17 mouse cellular contexts compared by ENCODE assay signal in the genomic region with DNA sequence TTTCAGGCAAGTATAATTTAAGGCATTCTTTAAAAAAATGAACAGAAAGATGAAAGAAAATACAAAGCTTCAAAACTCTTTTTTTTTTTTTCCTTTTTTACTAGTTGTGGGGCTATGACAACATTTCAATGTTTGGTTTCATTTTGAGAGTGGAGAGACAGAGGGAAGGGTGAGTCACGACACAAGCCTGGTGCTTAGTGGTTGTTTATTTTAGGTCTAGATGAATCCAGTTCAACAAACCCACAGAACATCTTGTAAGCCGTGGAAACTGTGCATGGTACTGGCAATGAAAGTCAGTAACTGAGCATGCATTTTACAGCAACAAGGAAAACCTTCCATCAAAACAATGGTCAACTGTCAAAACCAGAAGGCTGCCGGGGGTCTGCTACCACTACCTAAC. TPM values are rescaled to one million over a fixed set of nuclear protein-coding genes. Genes with fewer than 3 reads are reported as not detected.
DNase-seq lines count a peak whose midpoint lies in the region; ATAC-seq and TF ChIP-seq lines count a peak whose summit lies in the region.
"Had no signal": no experiment of that assay in that cellular context is flagged by ENCODE, and none has a peak within 500 bp of the region (broad histone marks: within the 10 kb centered on the region; RNA-seq: fewer than 3 reads in every experiment).

No protein-coding gene starts in this region.

- no peak for TF ChIP-seq EP300 in stomach, postnatal 0 days (optimal IDR thresholded peaks at IDR 0.05)

- H3K27me3 ChIP-seq in stomach, postnatal 0 days (ENCODE audit: control insufficient read depth, insufficient read depth, low read length): no peaks in the 10 kb centered on the region
- H3K27me3 ChIP-seq in hindbrain, embryonic 11.5 days (ENCODE audit: control insufficient read depth, insufficient read depth, low read length): no peaks in the 10 kb centered on the region

- no peak overlapping the region for H3K4me2 ChIP-seq in stomach, postnatal 0 days (replicated peaks; ENCODE audit: low read depth)
- H3K4me2 ChIP-seq in hindbrain, embryonic 11.5 days (replicated peaks; ENCODE audit: low read depth, low read length): no peak overlapping the region

- no peak overlapping the region for H3K27ac ChIP-seq in stomach, postnatal 0 days (replicated peaks)
- H3K27ac ChIP-seq in hindbrain, embryonic 11.5 days (ENCODE audit: low read depth, low read length): no peak overlapping the region
- H3K27ac ChIP-seq: hindbrain, postnatal 0 days; macrophage had no signal

- 12% methylated on average over 3 of the region's 3 CpGs for WGBS in stomach, postnatal 0 days
- WGBS in hindbrain, embryonic 11.5 days: 71% methylated on average over 3 of the region's 3 CpGs

- ATAC-seq in stomach, postnatal 0 days (ENCODE audit: low FRiP score, low TSS enrichment): peak; percentile 56; the same call in 1 of the 2 replicates
- no peak for ATAC-seq in hindbrain, embryonic 11.5 days (ENCODE audit: low FRiP score)
- ATAC-seq: forebrain, embryonic 16.5 days; hindbrain, postnatal 0 days had no signal

- no peak for TF ChIP-seq CTCF in stomach, postnatal 0 days (IDR thresholded peaks at IDR 0.05; ENCODE audit: low read depth)

- H3K4me1 ChIP-seq in stomach, postnatal 0 days (replicated peaks; ENCODE audit: control insufficient read depth, insufficient read depth): no peaks in the 10 kb centered on the region
- no peaks in the 10 kb centered on the region for H3K4me1 ChIP-seq in hindbrain, embryonic 11.5 days (replicated peaks; ENCODE audit: control insufficient read depth, insufficient read depth, low read length)

- DNase-seq in frontal cortex, postnatal 36 days (ENCODE audit: low spot score in 2 of 2): peak; percentile 26 to 48
- no peak for DNase-seq in frontal cortex, postnatal 10 days (ENCODE audit: low spot score in 2 of 2)
- DNase-seq in right cerebral cortex, adult 18-20 months: peak; percentile 45
- no peak for DNase-seq in right cerebral cortex, postnatal 14 days
- peak; percentile 21 for DNase-seq in layer of hippocampus, adult 9-10 months (ENCODE audit: low spot score)
- no peak for DNase-seq in stomach, postnatal 0 days (ENCODE audit: low spot score)
- no peak for DNase-seq in hindbrain, embryonic 11.5 days (ENCODE audit: low spot score)
- no peak for DNase-seq in cerebellum, adult 8-10 months
- DNase-seq: cerebellum, adult 11-12 months; midbrain, embryonic 14.5 days had no signal

- no peak overlapping the region for H3K4me3 ChIP-seq in stomach, postnatal 0 days (ENCODE audit: low read depth, low read length)
- H3K4me3 ChIP-seq in hindbrain, embryonic 11.5 days (ENCODE audit: low read depth, low read length): no peak overlapping the region

- H3K36me3 ChIP-seq in stomach, postnatal 0 days (ENCODE audit: control insufficient read depth, insufficient read depth, low read length): no peaks in the 10 kb centered on the region
- no peaks in the 10 kb centered on the region for H3K36me3 ChIP-seq in hindbrain, embryonic 11.5 days (ENCODE audit: control insufficient read depth, insufficient read depth, low read length)
- H3K36me3 ChIP-seq: G1E had no signal

- H3K9ac ChIP-seq in stomach, postnatal 0 days (ENCODE audit: low read length): no peak overlapping the region
- H3K9ac ChIP-seq in hindbrain, embryonic 11.5 days (ENCODE audit: low read depth, low read length): no peak overlapping the region

- no peaks in the 10 kb centered on the region for H3K9me3 ChIP-seq in stomach, postnatal 0 days (ENCODE audit: control insufficient read depth, low read length)
- no peaks in the 10 kb centered on the region for H3K9me3 ChIP-seq in hindbrain, embryonic 11.5 days (ENCODE audit: control insufficient read depth, low read length)
- H3K9me3 ChIP-seq: G1E had no signal

RNA-seq across cellular contexts. Expression of a gene that starts 31.0 kb away (rescaled TPM):
- polyA plus RNA-seq in stomach, postnatal 0 days (2015; fragmentation: Nextera tagmentation; extraction: Ambion mirVana): 0.62 and 1.0 TPM in 2 replicates
- 2.7 and 2.9 TPM in 2 replicates for polyA plus RNA-seq in hindbrain, embryonic 11.5 days (2014; fragmentation: Nextera tagmentation; extraction: Ambion mirVana)
- polyA plus RNA-seq: G1E had no signal

RNA-seq across cellular contexts. Expression of a gene that starts 57.8 kb away (rescaled TPM):
- polyA plus RNA-seq in stomach, postnatal 0 days (2015; fragmentation: Nextera tagmentation; extraction: Ambion mirVana): 0.02 and 0.04 TPM in 2 replicates
- polyA plus RNA-seq in hindbrain, embryonic 11.5 days (2014; fragmentation: Nextera tagmentation; extraction: Ambion mirVana): 0.71 and 1.6 TPM in 2 replicates
- polyA plus RNA-seq: G1E; liver, adult 2 months; macrophage; spleen, adult 2 months; testis, adult 2 months had no signal

Comparison
In these comparisons a context has a peak if more than half of its experiments do, and no peak if none do; other contexts are left out.
1. DNase-seq: peak in frontal cortex, postnatal 36 days (2 of 2), right cerebral cortex, adult 18-20 months (single experiment) and layer of hippocampus, adult 9-10 months (single experiment); none in frontal cortex, postnatal 10 days (0 of 2), right cerebral cortex, postnatal 14 days (single experiment), stomach, postnatal 0 days (single experiment), hindbrain, embryonic 11.5 days (single experiment) and cerebellum, adult 8-10 months (single experiment).